Mouse (Mus musculus): Measurements from ENCODE around the gene Mgat4b.

The Mgat4b gene

DNA sequence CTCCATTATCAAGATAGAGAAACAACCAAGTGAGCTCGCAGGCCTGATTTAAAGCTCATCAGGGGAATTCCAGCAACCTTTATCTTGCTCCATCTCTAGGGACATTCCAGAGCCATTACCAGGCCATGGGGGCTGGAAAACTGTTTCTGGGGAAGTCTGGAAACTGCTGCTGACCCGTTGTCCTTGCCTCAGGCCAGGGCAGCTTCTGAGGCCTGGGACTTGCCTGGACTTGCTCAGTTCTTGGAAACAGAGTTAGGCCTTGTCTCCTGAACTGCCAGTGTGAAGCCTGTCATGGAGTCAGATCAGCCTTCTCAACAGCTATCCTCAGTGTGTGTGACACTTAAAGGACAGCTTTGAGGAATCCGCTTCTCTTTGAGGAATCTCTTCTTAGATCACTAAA lies 41.5 kb downstream of the Mgat4b start:
- peak; percentile 87 for DNase-seq (ENCODE audit: inconsistent ontology term)

DNA sequence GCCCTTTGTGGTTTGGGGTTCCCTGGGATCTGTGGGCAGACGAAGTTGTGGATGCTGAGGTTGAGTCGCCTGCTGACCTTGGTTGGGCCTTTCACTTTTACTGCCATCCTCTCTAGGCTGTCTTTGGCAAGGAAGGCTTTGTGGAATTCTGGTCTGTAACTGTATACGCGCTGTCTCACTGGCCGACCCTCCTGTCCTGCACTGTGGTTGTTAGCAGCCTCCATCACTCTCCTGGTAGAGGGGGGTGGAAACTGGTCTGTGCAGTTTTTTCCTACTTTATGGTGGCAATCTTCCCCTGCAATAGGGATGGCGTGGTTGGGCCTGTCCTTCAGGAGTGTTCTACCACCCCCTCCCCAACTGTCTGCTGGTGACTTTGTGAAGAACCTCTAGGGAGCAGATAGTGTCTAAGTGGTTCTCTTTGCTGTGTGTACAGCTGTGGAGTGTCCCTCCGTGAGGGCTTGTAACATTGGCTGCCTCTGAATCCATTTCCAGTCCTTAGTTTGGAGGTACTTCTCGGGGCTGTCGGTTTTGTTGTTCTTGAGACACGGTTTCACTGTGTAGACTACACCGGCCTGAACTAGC lies 42.1 kb downstream of the Mgat4b start:
- DNase-seq (ENCODE audit: inconsistent ontology term) = no peak

DNA sequence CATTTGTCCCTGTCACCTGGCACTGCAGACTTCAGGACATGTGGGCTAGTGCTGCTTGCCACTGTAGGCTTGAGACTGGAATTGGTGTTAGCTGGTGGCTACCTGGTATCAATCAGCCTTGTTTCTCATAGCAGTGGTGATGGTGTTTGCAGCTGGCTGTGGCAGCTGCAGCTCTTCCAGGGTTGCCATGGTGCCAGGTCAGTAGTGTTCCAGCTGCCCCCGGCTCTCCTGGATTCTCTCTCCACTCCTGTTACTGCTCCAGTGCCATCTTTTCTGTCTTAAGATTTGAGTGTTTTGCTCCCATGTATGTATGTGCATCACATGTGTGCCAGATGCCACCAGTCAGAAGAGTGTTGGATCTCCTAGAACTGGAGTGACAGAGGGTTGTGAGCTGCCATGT lies 42.7 kb downstream of the Mgat4b start:
- no peak for DNase-seq (ENCODE audit: inconsistent ontology term)

DNA sequence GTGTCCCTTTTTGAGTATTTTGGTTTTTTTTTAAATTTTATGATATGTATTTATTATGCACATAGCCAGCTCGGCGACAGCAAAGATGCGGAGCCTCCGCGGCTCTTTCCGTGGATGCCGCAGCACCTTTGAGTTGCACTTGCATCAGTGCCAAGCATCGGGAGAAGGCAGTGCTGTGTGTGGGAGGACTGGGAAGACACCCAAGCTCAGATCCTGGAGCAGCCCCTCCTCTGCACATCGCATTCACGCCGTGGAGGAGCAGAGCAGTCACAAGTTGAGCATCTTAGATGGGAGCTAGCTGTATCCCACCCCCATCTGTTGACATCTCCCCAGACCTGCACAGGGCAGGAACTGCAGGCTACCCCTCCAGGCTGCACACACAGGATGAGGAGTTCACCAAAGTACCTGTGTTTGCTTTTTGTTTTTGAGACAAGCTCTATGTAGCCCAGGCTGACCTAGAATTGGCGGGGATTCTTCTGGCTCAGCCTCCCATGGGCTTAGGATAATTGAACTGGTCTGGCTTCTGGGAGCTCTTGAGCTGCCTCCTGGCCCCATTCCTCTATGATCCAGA lies 43.4 kb downstream of the Mgat4b start:
- peak; percentile 35 for DNase-seq (ENCODE audit: inconsistent ontology term)

DNA sequence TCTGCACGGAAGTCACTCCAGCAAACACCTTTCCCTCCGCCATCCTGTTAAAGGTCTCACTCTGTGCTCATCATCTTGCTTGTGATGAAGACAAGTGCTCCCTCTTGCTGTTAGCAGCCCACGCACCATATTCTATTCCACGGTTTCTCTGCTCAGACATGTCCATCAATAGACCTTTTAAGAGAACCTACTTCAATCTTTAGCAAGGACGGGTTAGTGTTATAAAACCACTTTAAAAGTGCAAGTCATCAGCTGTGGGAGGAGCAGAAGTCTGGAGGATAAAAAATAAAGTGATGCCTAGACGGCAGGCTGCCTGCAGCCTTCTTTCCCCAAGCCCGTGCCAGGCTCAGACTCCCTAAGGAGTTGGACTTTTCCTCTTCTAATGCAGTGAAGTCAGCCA lies 45.9 kb downstream of the Mgat4b start:
- no peak for DNase-seq (ENCODE audit: inconsistent ontology term)

DNA sequence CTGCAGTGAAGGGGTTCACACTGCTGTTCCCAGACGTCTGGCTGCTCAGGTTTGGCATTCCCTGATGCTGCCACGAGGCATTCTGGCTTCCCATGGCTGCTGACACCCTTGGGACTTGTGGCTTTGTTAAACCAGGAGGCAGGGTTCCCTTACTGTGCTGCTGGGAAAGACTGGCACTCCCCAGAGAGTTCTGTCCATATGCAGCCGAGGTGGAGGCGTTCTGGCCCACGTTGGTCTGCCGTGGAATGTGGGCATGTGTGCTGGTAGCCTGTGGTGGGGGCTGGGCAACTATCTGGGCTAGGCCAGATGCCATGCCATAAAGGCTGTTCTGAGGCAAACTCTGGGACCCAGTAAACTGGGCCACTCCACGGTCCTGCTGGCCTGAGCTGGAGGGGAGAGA lies 47.6 kb downstream of the Mgat4b start:
- no peak for DNase-seq (ENCODE audit: inconsistent ontology term)

DNA sequence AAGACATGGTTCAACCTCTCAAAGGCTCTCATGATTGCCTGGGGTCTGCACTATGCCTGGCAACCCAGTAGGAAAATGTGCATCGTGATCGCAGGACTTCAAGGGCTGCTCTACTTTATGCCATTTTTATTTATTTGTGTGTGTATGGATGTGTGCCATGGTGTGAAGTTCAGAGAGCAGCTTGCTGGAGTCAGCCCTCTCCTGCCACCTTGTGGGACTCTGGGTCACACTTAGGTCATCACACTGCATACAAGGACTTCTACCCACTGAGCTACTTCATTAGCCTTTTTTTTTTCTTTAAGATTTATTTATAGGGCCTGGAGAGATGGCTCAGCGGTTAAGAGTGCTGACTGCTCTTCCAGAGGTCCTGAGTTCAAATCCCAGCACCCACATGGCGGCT lies 51.3 kb downstream of the Mgat4b start:
- DNase-seq (ENCODE audit: inconsistent ontology term) = no peak

DNA sequence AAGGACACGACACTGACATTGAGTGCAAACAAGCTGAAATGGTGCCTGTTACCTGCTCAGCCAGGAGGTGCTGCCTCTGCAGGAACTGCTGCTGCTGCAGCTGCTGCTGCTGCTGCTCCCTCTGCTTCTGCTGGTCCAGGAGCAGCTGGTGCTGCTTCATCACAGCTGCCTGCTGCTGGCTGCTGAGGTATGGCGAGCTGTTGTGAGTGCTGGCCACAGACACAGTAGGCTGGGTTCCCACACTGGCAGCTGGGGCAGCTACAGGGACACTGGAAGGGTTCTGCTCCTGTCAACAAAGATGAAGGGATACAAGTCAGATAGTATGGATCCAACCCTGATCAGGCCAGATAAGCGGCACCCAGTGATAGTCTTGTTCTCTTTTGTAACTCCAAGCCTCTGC lies 52.5 kb downstream of the Mgat4b start:
- DNase-seq (ENCODE audit: inconsistent ontology term) = no peak

DNA sequence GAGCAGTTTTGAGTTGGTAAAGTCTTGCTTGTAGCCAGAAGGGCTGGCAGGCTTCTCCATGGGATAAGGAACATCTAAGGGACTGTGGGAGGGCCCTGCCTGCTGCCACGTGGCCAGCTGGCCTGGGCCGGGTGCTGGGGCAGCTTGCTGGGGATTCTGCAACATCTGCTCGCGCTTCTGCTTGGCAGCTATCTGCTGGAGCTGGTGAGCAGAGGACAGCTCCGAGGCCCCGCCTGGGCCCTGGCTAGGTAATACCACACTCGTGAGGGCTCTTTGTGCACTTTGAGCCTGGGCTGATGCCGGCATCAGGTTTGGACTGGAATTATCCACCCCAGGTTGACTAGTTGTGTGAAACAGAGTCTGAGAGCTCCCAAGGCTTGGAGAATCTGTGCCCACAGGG lies 55.2 kb downstream of the Mgat4b start:
- DNase-seq (ENCODE audit: inconsistent ontology term) = no peak

DNA sequence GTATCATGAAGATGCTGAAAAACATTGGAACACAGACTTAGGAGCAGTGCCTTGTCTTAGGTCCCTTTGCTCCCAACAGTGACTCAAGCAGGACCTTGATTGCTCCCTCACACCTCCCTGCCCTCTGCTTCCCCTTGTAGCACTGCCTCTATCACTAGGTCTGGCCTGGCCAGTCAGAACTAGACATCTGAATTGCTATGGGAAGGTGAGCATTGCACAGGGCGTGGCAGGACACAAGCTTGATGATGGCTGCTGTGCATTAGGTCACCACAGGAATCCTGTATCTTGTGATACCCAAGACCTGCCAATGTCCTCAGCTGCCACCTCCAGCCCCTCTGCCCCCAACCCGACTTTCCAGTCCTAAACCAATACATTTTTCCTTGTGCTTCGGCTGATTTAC lies 56.3 kb downstream of the Mgat4b start:
- no peak for DNase-seq (ENCODE audit: inconsistent ontology term)

DNA sequence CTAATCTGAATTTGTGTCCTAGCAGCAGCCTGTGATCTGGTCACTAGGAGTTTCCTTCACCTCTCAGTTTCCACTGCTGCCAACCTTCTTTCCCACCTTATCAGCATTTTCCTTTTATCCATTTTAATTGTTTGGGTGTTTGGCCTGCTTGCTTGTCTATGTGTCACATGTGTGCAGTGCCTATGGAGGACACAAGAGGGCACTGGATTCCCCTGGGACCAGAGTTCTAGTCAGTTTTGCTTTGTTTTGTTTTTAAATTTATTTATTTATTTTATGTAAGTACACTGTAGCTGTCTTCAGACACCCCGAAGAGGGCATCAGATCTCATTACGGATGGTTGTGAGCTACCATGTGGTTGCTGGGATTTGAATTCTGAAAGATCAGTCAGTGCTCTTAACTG lies 58.5 kb downstream of the Mgat4b start:
- no peak for DNase-seq (ENCODE audit: inconsistent ontology term)

DNA sequence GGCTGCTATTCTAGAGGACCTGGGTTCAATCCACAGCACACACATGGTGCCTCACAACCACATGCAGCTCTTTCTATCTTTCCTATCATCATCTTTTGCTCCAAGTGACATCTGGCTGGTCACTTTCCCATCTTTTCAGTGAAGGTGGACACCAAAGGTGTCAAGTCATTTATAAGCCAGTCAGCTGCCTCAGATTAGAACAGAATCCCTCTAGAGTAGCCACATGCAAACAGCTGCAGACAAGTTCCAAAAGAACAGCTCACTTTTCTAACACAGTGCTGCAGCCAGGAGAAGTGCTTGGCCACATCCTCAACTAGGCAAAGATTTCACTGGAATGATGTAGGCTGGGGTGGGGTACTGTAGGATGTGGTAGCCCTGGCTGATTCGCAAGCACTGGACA lies 59.2 kb downstream of the Mgat4b start:
- DNase-seq (ENCODE audit: inconsistent ontology term) = no peak

DNA sequence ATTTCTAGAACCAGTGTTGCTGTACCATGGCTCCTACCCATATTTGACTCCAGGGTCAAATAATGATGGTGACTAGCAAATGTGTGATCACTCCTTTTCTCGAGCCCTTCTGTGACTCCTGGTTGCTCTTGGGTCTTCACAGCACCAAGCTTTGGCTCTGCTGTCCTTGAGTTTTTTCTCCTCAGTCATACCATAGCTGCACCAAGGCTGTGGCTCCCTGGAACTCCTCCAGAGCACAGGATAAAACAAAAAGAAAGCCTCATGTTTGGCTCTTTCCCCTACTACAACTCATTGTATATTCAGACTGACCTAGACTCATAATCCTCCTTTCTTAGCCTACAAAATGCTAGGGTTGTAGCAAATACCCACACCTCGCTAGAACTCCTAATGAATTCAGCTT lies 62.1 kb downstream of the Mgat4b start:
- no peak for DNase-seq (ENCODE audit: inconsistent ontology term)

DNA sequence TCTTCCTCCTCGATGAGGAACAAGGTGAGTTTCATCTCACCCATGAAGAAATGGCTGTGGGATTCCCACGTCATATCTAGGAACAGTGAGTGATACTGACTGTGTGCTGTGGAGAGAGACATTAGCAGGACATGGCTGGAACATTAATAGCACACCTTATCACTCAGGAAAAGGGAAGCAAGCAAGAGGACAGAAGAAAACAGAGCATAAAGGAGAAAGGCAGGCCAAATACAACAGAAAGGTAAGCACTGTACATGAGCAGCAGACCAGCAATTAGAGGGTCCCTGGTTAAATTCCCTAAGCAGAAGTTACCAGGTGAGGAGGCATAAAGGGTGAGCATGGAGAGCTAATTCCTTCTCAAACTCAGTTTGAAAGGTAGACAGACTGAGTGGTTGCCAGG lies 64.4 kb downstream of the Mgat4b start:
- no peak for DNase-seq (ENCODE audit: inconsistent ontology term)

DNA sequence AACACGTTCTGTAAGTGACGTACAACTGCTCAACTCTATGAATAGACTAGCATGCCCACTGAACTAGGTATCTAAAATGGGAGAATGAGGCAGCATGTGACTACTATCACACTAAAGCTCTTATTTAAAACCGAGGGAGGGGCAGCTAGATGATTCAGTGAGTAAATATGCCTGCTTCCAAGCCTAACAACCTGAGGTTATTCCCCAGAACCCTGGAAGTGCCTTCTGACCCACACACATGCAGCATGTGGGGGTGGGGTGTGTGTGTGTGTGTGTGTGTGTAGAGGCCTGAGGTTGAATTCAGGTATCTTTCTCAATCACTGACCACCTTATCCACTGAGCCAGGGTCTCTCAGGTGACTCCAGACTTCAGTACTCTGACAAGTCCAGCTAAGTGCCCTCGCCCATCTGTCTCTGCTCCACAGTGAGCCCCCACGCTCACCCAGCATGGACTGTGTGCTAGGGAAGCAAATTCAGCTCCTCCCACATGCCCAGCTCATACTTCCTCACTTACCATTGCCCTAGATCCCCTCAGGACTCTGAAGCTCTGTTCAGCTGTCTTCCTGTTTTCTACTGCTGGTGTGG lies 65.0 kb downstream of the Mgat4b start:
- peak; percentile 14 for DNase-seq (ENCODE audit: inconsistent ontology term)

DNA sequence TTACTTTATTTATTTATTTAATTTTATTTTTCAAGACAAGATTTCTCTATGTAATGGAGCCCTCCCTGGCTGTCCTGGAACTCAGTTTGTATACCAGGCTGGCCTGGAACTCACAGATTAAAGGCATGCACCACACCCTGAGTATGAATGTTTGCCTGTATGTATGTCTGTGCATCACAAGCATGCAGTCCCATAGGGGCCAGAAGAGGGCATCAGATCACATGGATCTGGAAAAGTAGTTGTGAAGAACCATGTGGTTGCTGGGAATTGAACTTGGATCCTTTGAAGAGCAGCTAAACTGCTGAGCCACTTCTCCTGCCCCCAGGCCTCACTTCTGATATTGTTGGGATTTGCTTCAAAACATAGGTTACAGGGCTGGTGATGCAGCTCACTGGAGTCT lies 66.3 kb downstream of the Mgat4b start:
- no peak for DNase-seq (ENCODE audit: inconsistent ontology term)

DNA sequence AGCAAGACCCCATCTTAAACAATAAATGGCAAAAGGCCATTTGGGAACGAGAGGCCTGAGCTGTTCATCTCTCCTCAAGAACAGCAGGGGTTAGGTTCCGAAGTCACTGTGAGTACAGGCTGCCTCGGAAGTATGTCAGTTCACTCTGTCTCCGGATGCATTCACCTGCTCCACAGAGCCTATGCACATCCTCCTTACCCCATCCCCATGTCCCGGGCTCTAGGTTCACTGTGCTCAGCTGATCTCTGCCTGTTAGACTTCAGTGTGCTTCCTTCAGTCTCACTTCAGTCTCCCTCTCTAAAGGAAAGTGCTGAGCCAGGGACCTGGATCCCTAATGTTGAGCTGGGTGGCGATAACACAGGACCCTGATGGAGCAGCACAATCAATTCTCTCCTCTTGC lies 67.0 kb downstream of the Mgat4b start:
- no peak for DNase-seq (ENCODE audit: inconsistent ontology term)

DNA sequence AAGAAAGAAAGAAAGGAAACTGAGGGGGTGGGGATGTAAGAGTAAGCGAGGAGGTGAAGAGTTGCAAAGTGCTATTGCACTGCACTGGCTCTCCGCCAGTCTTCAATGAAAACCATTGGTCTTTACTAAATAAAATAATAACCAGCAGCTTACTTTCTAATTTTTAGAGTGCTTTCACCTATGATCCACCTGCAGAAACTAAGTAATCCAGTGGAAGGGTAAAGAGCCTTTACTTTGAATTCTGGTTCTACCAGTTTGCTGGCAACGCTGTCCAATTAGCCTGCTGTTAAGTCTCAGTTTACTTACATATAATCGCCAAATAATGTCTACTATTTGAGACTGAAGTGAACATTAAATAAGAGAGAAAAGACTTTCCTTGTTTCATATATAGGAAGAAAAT lies 68.3 kb downstream of the Mgat4b start:
- DNase-seq (ENCODE audit: inconsistent ontology term) = no peak

DNA sequence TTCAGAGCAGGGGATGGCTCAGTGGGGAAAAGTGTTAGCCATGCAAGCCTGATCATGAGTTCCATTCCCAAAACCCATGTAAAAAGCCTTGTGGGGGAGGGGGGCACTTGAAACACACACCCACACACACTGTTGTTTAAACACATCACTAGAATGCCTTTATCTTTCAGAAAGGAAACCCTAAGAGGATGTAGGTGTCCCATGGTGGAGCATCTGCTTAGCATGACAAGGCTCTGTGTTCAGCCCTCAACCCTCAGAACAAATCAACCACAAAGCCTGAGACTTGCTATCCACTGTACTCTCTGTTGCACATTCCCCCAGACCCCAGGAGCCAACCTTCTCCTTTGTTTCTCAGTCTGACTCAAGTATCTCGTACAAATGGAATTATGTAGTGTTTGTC lies 69.4 kb downstream of the Mgat4b start:
- peak; percentile 46 for DNase-seq (ENCODE audit: inconsistent ontology term)
